Mouse (Mus musculus) v-Abl transformed pro-B cells (cell line): ENCODE data around the gene Igsf11.

ENCODE experiments used
- in situ Hi-C, 2 experiments: fragments of 400-800 bp; cut with MboI; formaldehyde crosslinking; loops; one replicate each; pipeline ENCODE4 v1.15.1; 2025; ENCODE audit not compliant: unreplicated experiment in 2 of 2

Igsf11 gene

GRCm38 (mm10) chr16:38928760-38929159, 36.3 kb downstream of the Igsf11 start:
- in situ Hi-C loops = no loop called here

GRCm38 (mm10) chr16:38931519-38931918, 39.0 kb downstream of the Igsf11 start:
- in situ Hi-C loops = no loop called here

- in situ Hi-C loops = no loop called here
These were observed 48.3 kb downstream of the Igsf11 start for GRCm38 (mm10) chr16:38940805-38941204.

GRCm38 (mm10) chr16:38941275-38941674, 48.8 kb downstream of the Igsf11 start:
- in situ Hi-C loops = no loop called here

- in situ Hi-C loops = no loop called here
These were observed 51.5 kb downstream of the Igsf11 start for GRCm38 (mm10) chr16:38943706-38944550.

DNA sequence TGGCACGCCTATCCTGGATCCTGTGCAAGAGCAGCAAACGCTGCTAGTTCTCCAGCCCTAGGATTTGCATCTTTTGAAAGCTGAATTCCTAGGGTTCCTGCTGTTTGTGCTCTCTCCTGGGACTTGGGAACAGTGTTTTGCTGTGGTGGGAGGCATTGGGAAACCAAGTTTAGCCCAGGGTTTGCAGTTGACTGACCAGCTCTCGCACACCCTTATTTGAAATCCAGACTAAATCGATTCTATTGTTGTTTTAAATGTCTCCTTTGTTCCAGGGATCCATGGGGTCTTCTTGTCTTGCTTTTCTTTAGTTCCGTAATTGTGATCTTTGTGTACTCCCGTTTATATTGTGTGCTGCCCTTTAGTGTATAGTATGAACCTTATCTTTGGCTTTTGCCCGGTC, 52.6 kb downstream of the Igsf11 start:
- in situ Hi-C loops = no loop called here

- in situ Hi-C loops = no loop called here
These were observed 53.1 kb downstream of the Igsf11 start for GRCm38 (mm10) chr16:38945581-38945981.

DNA sequence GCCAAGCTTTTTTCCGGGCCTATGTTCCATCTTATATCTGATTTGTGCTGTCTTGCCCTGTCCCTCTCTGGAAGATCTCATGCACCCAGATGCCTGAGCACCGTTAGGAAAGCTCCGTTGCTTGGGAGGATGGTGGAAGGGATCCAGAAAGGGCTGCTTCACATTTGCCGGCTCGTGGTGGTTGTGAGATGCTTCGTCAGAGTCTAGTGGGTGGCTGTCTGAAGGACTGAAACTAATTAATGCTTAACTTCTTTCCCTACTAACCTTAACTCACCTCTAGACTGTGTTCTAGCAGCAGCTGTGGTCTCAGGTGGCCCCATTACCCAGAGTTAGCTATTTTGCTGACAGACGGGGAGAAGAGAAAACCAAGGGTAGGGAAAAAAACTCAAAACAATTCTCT, 54.0 kb downstream of the Igsf11 start:
- in situ Hi-C loops = no loop called here

DNA sequence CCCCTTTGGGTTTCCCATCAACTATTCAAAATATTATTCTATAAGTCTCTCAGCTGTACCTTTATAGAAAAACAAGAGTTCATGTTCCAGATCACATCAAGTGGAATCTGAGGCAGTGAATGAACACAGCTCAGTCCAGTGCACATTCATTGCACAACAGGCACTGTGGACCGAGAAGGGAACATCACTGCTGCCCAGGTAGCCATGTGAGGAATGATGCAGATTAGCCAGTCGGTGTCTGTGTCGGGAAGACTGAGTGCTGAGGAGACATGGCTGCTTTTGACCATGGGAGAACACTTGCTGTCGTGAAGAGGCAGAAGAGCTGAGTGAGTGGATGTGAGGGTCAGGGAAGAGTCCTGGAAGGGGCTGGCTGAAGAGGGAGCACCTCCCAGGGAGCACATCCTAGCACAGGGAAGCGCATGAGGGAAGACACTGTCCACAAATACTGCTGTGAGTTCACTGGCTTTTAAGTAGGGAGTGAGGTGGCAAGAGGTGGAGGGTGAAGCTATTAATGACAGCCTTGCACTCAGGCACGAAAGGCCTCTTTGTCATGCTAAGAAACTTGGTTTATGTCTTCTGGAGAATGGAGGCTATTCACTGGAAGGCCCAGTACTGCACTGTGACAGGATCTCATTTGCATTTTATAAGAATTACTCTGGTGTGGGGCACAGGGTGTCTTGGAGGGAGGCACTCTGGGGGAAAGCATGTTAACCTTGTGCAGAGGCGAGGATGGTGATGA, 54.8 kb downstream of the Igsf11 start:
- in situ Hi-C loops = no loop called here

DNA sequence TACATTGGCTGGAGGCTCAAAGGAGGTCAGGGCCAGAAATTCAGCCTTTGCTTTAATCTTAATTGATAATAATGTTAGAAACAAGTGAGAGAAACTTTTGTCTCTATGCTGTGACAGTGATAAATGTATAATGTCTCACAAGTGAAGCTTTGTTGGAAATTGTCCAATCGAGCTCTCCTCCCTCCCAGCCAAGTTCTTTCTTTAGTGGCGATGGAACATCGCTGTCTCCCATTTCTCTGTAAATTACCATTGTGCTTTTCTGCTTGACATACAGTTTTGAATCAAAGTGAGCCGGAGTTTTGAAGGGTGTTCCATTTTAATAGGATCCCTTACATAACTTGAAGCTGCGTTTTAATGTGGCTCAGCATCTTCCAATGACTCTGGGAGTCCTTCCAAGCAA, 56.0 kb downstream of the Igsf11 start:
- in situ Hi-C loops = no loop called here

- in situ Hi-C loops = no loop called here
These were observed 60.4 kb downstream of the Igsf11 start for GRCm38 (mm10) chr16:38952881-38953280.

- in situ Hi-C loops = no loop called here
These were observed 61.4 kb downstream of the Igsf11 start for GRCm38 (mm10) chr16:38953821-38954220.

GRCm38 (mm10) chr16:38954501-38955288, 62.2 kb downstream of the Igsf11 start:
- in situ Hi-C loops = no loop called here

DNA sequence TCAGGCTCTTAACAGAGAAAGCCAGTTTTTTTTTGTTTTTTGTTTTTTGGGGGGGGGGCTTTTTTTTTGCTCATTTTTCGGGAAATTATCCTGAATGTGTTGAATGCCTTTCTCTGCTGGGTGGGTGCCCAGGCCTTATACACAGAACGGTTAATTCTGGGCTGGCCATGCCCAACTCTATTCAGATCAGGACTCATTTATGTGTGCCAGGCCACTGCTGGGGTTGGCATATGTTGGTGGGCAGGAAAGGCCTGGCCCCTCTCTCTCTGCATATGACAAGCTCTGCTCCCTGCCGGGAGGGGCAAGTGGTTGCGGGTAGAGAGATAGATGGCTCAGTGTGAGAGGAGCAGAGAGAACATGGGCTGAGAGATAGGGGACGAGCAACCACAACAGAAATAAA, 62.8 kb downstream of the Igsf11 start:
- in situ Hi-C loops = no loop called here

DNA sequence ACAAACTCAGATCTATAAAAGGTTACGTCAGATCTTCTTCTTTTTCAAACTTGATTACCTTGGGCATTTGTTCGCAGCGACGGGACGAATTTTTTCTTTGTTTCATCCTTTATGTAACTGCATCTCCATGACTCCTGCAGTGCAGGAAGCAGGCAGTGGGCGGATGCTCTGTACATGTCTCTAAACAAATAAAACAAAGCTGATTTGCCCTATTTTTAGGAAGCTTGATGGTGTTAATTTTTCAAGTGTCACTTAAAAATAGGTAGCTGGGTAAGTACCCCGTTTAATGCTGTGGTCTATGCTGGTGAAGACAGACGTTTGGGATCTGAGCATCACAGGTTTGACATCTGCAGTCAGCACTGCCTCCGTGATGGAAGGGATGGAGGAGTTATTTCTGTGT, 66.3 kb downstream of the Igsf11 start:
- in situ Hi-C loops = no loop called here

GRCm38 (mm10) chr16:38960550-38960949, 68.1 kb downstream of the Igsf11 start:
- in situ Hi-C loops = no loop called here

DNA sequence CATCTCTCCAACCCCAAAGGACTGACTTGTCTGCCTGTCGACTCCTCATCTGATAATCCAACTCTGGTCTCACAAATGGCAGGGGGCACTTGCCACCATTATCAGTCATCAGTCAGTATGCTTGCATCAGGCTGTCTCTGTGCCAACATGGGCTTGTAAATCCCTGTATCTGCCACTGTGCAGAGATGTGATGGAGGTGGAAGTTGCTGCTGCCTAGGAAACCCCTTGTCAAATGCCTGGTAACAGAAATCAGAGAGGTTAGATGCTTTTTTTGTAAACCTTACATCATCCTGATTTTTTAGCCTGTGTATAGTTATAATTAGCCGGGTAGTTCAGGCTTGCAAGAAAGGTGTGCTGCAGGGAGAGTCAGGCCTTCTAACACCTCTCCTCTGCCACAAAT, 69.4 kb downstream of the Igsf11 start:
- in situ Hi-C loops = no loop called here

DNA sequence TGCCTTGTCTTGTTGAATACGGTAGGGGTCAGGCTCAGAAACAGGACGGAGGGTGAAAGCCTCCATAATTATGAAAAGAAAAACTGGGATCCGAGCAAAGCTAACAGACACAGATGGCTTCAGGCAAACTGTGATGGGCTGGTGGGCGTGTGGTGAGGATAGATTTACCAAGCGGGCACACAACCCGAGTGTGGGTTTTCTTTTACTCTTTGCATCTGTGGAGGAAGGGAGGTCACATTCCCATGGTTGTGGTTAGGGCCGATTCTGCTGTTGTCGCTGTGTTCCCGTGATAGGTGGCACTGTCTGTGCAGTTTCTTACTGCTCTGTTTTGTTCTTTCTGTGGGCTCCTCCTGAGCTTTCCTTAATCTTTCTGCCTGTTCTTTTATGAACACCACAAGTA, 70.2 kb downstream of the Igsf11 start:
- in situ Hi-C loops = no loop called here

- in situ Hi-C loops = no loop called here
These were observed 74.6 kb downstream of the Igsf11 start for GRCm38 (mm10) chr16:38967026-38967425.

DNA sequence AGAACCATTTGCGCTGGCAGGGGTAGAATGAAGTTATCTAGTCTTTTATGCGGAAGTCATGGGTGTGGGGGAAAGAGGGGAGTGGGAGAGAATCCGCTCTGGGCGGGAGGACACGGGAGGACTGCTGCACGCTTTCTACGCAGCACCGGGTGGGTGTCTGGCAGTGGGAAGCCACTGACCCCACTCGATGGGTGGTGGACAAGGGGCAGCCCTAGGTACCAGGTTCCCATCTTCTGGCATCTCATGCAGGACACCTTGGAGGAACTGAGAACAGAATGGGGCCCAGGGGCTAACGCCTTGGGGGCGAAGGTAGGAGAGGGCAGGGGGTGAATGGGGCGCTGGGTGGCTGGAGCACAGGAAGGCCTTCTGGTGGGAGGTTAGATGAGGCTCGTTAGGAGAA, 83.7 kb downstream of the Igsf11 start:
- in situ Hi-C loops = no loop called here

GRCm38 (mm10) chr16:38978546-38978945, 86.1 kb downstream of the Igsf11 start:
- in situ Hi-C loops = no loop called here
